Comparison of ENCODE assay signal across 7 mouse cellular contexts in the genomic region with DNA sequence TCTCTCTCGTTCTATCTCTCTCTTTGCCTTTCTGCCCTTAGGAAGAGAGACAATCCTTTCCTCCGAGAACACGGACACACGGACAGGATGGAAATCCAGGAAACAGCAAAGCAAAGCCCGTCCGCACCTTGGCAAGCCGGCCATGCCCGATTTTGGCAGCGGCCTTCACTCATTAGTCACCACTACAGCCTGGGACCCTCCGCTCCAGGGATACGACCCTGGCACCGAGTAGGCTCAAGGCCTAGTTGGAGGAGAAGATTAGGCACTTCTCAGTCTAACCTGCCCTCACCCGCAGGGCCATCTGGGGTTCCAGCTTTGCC. TPM values are rescaled to one million over a fixed set of nuclear protein-coding genes. Genes with fewer than 3 reads are reported as not detected.
DNase-seq lines count a peak whose midpoint lies in the region; ATAC-seq lines count a peak whose summit lies in the region.

No protein-coding gene starts in this region.

- peak overlapping the region; percentile 94 for H3K9ac ChIP-seq in kidney, embryonic 16.5 days (replicated peaks; ENCODE audit: low read length)
- peak overlapping the region; percentile 95 for H3K9ac ChIP-seq in hindbrain, embryonic 11.5 days (ENCODE audit: low read depth, low read length)
- peak overlapping the region; percentile 94 for H3K9ac ChIP-seq in midbrain, embryonic 11.5 days (ENCODE audit: low read length)

- DNase-seq in kidney, adult 11 months: no peak
- no peak for DNase-seq in embryonic facial prominence, embryonic 10.5 days (ENCODE audit: low spot score)
- DNase-seq in hindbrain, embryonic 11.5 days (ENCODE audit: low spot score): no peak
- no peak for DNase-seq in midbrain, embryonic 11.5 days (ENCODE audit: low spot score, missing footprints)
- no peak for DNase-seq in T-cell, adult 2 months (ENCODE audit: low spot score)
- DNase-seq in urinary bladder, postnatal 36 days (ENCODE audit: low spot score in 2 of 2): no peak

- H3K4me1 ChIP-seq in kidney, embryonic 16.5 days (ENCODE audit: insufficient read depth, low read length): peaks cover 70% of the 10 kb centered on the region
- H3K4me1 ChIP-seq in embryonic facial prominence, embryonic 10.5 days: peaks cover 78% of the 10 kb centered on the region
- peaks cover 21% of the 10 kb centered on the region for H3K4me1 ChIP-seq in hindbrain, embryonic 11.5 days (replicated peaks; ENCODE audit: control insufficient read depth, insufficient read depth, low read length)
- peaks cover 31% of the 10 kb centered on the region for H3K4me1 ChIP-seq in midbrain, embryonic 11.5 days (ENCODE audit: control insufficient read depth, insufficient read depth, low read length)

- no peak for ATAC-seq in kidney, embryonic 16.5 days (ENCODE audit: low FRiP score, low TSS enrichment)
- ATAC-seq in hindbrain, embryonic 11.5 days (ENCODE audit: low FRiP score): peak; percentile 26; the same call in 1 of the 2 replicates
- ATAC-seq in midbrain, embryonic 11.5 days (ENCODE audit: low FRiP score): peak; percentile 15

- peak overlapping the region; percentile 82 for H3K4me3 ChIP-seq in kidney, embryonic 16.5 days (ENCODE audit: low read length)
- H3K4me3 ChIP-seq in embryonic facial prominence, embryonic 10.5 days: peak overlapping the region; percentile 97
- H3K4me3 ChIP-seq in hindbrain, embryonic 11.5 days (ENCODE audit: low read depth, low read length): peak overlapping the region; percentile 95
- H3K4me3 ChIP-seq in midbrain, embryonic 11.5 days (ENCODE audit: low read depth, low read length): peak overlapping the region; percentile 93

- H3K27ac ChIP-seq in kidney, embryonic 16.5 days (ENCODE audit: low read length): peak overlapping the region; percentile 99
- peak overlapping the region; percentile 97 for H3K27ac ChIP-seq in embryonic facial prominence, embryonic 10.5 days (replicated peaks)
- H3K27ac ChIP-seq in hindbrain, embryonic 11.5 days (ENCODE audit: low read depth, low read length): peak overlapping the region; percentile 88; the same call in 1 of the 2 replicates
- H3K27ac ChIP-seq in midbrain, embryonic 11.5 days (ENCODE audit: low read depth, low read length): no peak overlapping the region; the same call in 1 of the 2 replicates

- H3K27me3 ChIP-seq in kidney, embryonic 16.5 days (ENCODE audit: insufficient read depth, low read length): no peaks in the 10 kb centered on the region
- no peaks in the 10 kb centered on the region for H3K27me3 ChIP-seq in embryonic facial prominence, embryonic 10.5 days (replicated peaks; ENCODE audit: low read depth, poor library complexity, severe bottlenecking)
- H3K27me3 ChIP-seq in hindbrain, embryonic 11.5 days (ENCODE audit: control insufficient read depth, insufficient read depth, low read length): no peaks in the 10 kb centered on the region
- no peaks in the 10 kb centered on the region for H3K27me3 ChIP-seq in midbrain, embryonic 11.5 days (ENCODE audit: control insufficient read depth, insufficient read depth, low read length)

- WGBS in kidney, embryonic 16.5 days: 0% methylated on average over 13 of the region's 13 CpGs
- 1% methylated on average over 13 of the region's 13 CpGs for WGBS in embryonic facial prominence, embryonic 10.5 days
- under 1% methylated on average over 13 of the region's 13 CpGs for WGBS in hindbrain, embryonic 11.5 days
- whole genome bisulfite sequencing in midbrain, embryonic 11.5 days: 0% methylated on average over 13 of the region's 13 CpGs

- H3K36me3 ChIP-seq in kidney, embryonic 16.5 days (ENCODE audit: insufficient read depth, low read length): peaks cover 10% of the 10 kb centered on the region; the same call in 1 of the 2 replicates
- peaks cover 16% of the 10 kb centered on the region for H3K36me3 ChIP-seq in embryonic facial prominence, embryonic 10.5 days (replicated peaks)
- H3K36me3 ChIP-seq in hindbrain, embryonic 11.5 days (ENCODE audit: control insufficient read depth, insufficient read depth, low read length): no peaks in the 10 kb centered on the region
- H3K36me3 ChIP-seq in midbrain, embryonic 11.5 days (ENCODE audit: control insufficient read depth, insufficient read depth, low read length): peaks cover 8% of the 10 kb centered on the region

- H3K4me2 ChIP-seq in kidney, embryonic 16.5 days (replicated peaks; ENCODE audit: low read depth, low read length): peak overlapping the region; percentile 71
- H3K4me2 ChIP-seq in hindbrain, embryonic 11.5 days (replicated peaks; ENCODE audit: low read depth, low read length): peak overlapping the region; percentile 63
- H3K4me2 ChIP-seq in midbrain, embryonic 11.5 days: peak overlapping the region; percentile 77

- H3K9me3 ChIP-seq in kidney, embryonic 16.5 days (ENCODE audit: low read length): no peaks in the 10 kb centered on the region
- no peaks in the 10 kb centered on the region for H3K9me3 ChIP-seq in embryonic facial prominence, embryonic 10.5 days
- no peaks in the 10 kb centered on the region for H3K9me3 ChIP-seq in hindbrain, embryonic 11.5 days (ENCODE audit: control insufficient read depth, low read length)
- no peaks in the 10 kb centered on the region for H3K9me3 ChIP-seq in midbrain, embryonic 11.5 days (ENCODE audit: control insufficient read depth, low read length)

RNA-seq across cellular contexts. Expression of gene Ptk7, which starts 0.9 kb away (rescaled TPM):
- polyA plus RNA-seq in kidney, embryonic 16.5 days (2015; fragmentation: Nextera tagmentation; extraction: Ambion mirVana): 153 and 157 TPM in 2 replicates
- polyA plus RNA-seq in embryonic facial prominence, embryonic 10.5 days (2016; fragmentation: Nextera tagmentation; extraction: Ambion mirVana): 92.5 and 95.1 TPM in 2 replicates
- 16.0 and 21.5 TPM in 2 replicates for polyA plus RNA-seq in hindbrain, embryonic 11.5 days (2014; fragmentation: Nextera tagmentation; extraction: Ambion mirVana)
- 16.7 and 19.5 TPM in 2 replicates for polyA plus RNA-seq in midbrain, embryonic 11.5 days (2014; fragmentation: Nextera tagmentation; extraction: Ambion mirVana)

RNA-seq across cellular contexts. Expression of gene Klc4, which starts 17.4 kb away (rescaled TPM):
- polyA plus RNA-seq in kidney, embryonic 16.5 days (2015; fragmentation: Nextera tagmentation; extraction: Ambion mirVana): 49.7 and 58.0 TPM in 2 replicates
- 29.0 and 32.0 TPM in 2 replicates for polyA plus RNA-seq in embryonic facial prominence, embryonic 10.5 days (2016; fragmentation: Nextera tagmentation; extraction: Ambion mirVana)
- 22.7 and 29.8 TPM in 2 replicates for polyA plus RNA-seq in hindbrain, embryonic 11.5 days (2014; fragmentation: Nextera tagmentation; extraction: Ambion mirVana)
- 26.6 and 29.8 TPM in 2 replicates for polyA plus RNA-seq in midbrain, embryonic 11.5 days (2014; fragmentation: Nextera tagmentation; extraction: Ambion mirVana)

RNA-seq across cellular contexts. Expression of gene Mrpl2, which starts 17.6 kb away (rescaled TPM):
- polyA plus RNA-seq in kidney, embryonic 16.5 days (2015; fragmentation: Nextera tagmentation; extraction: Ambion mirVana): 118 and 123 TPM in 2 replicates
- 124 and 142 TPM in 2 replicates for polyA plus RNA-seq in embryonic facial prominence, embryonic 10.5 days (2016; fragmentation: Nextera tagmentation; extraction: Ambion mirVana)
- 94.8 and 95.2 TPM in 2 replicates for polyA plus RNA-seq in hindbrain, embryonic 11.5 days (2014; fragmentation: Nextera tagmentation; extraction: Ambion mirVana)
- polyA plus RNA-seq in midbrain, embryonic 11.5 days (2014; fragmentation: Nextera tagmentation; extraction: Ambion mirVana): 97.8 and 100 TPM in 2 replicates

RNA-seq across cellular contexts. Expression of gene Cul7, which starts 21.7 kb away (rescaled TPM):
- polyA plus RNA-seq in kidney, embryonic 16.5 days (2015; fragmentation: Nextera tagmentation; extraction: Ambion mirVana): 62.2 and 68.2 TPM in 2 replicates
- 44.3 and 46.9 TPM in 2 replicates for polyA plus RNA-seq in embryonic facial prominence, embryonic 10.5 days (2016; fragmentation: Nextera tagmentation; extraction: Ambion mirVana)
- polyA plus RNA-seq in hindbrain, embryonic 11.5 days (2014; fragmentation: Nextera tagmentation; extraction: Ambion mirVana): 25.9 and 30.5 TPM in 2 replicates
- polyA plus RNA-seq in midbrain, embryonic 11.5 days (2014; fragmentation: Nextera tagmentation; extraction: Ambion mirVana): 26.2 and 26.8 TPM in 2 replicates

RNA-seq across cellular contexts. Expression of gene Rrp36, which starts 45.7 kb away (rescaled TPM):
- 69.2 and 69.6 TPM in 2 replicates for polyA plus RNA-seq in kidney, embryonic 16.5 days (2015; fragmentation: Nextera tagmentation; extraction: Ambion mirVana)
- polyA plus RNA-seq in embryonic facial prominence, embryonic 10.5 days (2016; fragmentation: Nextera tagmentation; extraction: Ambion mirVana): 61.4 and 68.9 TPM in 2 replicates
- 57.9 and 58.4 TPM in 2 replicates for polyA plus RNA-seq in hindbrain, embryonic 11.5 days (2014; fragmentation: Nextera tagmentation; extraction: Ambion mirVana)
- polyA plus RNA-seq in midbrain, embryonic 11.5 days (2014; fragmentation: Nextera tagmentation; extraction: Ambion mirVana): 53.4 and 60.0 TPM in 2 replicates
